Mouse (Mus musculus) hindbrain, postnatal 0 days (tissue): Measurements from ENCODE around the gene Zfy1. TPM values are rescaled to one million over a fixed set of nuclear protein-coding genes. Genes with fewer than 3 reads are reported as not detected.
"Not testable (repeated sequence)": the region's sequence is repeated elsewhere in the genome, so short reads cannot be mapped to it uniquely, and the experiment has no call there.

Source experiments
- ATAC-seq: fragments of 200-750 bp; cut with Nextera tagmentation; 2 replicates; pipeline ENCODE4 v1.8.0; 2017; ENCODE audit warnings: mild to moderate bottlenecking, moderate TSS enrichment, moderate library complexity
- DNase-seq: peaks from one replicate; pipeline ENCODE4 v3.0.0-alpha.2; 2015; ENCODE audit warnings: low spot score
- H3K27ac ChIP-seq: fragments of 300-500 bp; sonication (generic); 2 replicates; pipeline ENCODE4 v1.5.1; 2014; ENCODE audit warnings: mild to moderate bottlenecking
- H3K27me3 ChIP-seq: fragments of 300-500 bp; sonication (generic); 2 replicates; pipeline ENCODE4 v1.6.1; 2014; ENCODE audit warnings: low read length, mixed read lengths; ENCODE audit not compliant: insufficient read depth
- H3K36me3 ChIP-seq: fragments of 300-500 bp; sonication (generic); 2 replicates; pipeline ENCODE4 v1.6.1; 2014; ENCODE audit warnings: low read length, mixed read lengths; ENCODE audit not compliant: insufficient read depth
- H3K4me1 ChIP-seq: fragments of 300-500 bp; sonication (generic); 2 replicates; pipeline ENCODE4 v1.6.1; 2014; ENCODE audit warnings: antibody characterized with exemption, low read length, mixed read lengths; ENCODE audit not compliant: insufficient read depth
- H3K4me2 ChIP-seq: fragments of 300-500 bp; sonication (generic); 2 replicates; pipeline ENCODE4 v1.6.1; 2014; ENCODE audit warnings: low read depth, mild to moderate bottlenecking, low read length, moderate library complexity, mixed read lengths
- H3K4me3 ChIP-seq: fragments of 300-500 bp; sonication (generic); 2 replicates; pipeline ENCODE4 v1.5.1; 2014; ENCODE audit warnings: low read length
- H3K9ac ChIP-seq: fragments of 300-500 bp; sonication (generic); replicated peaks from 2 replicates; pipeline ENCODE4 v1.6.1; 2014; ENCODE audit warnings: mild to moderate bottlenecking, low read length, moderate library complexity, mixed read lengths
- H3K9me3 ChIP-seq: fragments of 300-500 bp; sonication (generic); 2 replicates; pipeline ENCODE4 v1.6.1; 2016; ENCODE audit warnings: low read length, mixed read lengths
- CTCF ChIP-seq: IDR thresholded peaks from 2 replicates; pipeline ENCODE4 v1.5.1; 2016; ENCODE audit warnings: antibody characterized with exemption, control low read depth, low read depth
- WGBS: fragments of 180-500 bp; shearing (Covaris S2); extraction: QIAGEN DNeasy Blood & Tissue Kit; methylation state at CpG from one replicate; pipeline ENCODE4 v1.1.7; 2014; 5-methylcytosine and 5-hydroxymethylcytosine counted together
- polyA plus RNA-seq: library from polyadenylated mRNA; unstranded; fragments of >200 nt; fragmentation: Nextera tagmentation; extraction: Ambion mirVana; gene quantifications from 2 replicates; pipeline ENCODE4 v1.2.1, GENCODE M21; 2015
- total RNA-seq: library from RNA; depleted of rRNA; stranded (reverse); fragments of >200 nt; gene quantifications from 2 replicates; pipeline ENCODE4 v1.2.3, GENCODE M21; 2014; rRNA removed

Gene Zfy1
- total RNA-seq: not detected in 2 replicates
- not detected in 2 replicates for polyA plus RNA-seq

- H3K27ac ChIP-seq, H3K4me2 ChIP-seq, H3K27me3 ChIP-seq, H3K4me1 ChIP-seq, DNase-seq, H3K9ac ChIP-seq, H3K36me3 ChIP-seq, ATAC-seq, H3K9me3 ChIP-seq, H3K4me3 ChIP-seq: not testable (repeated sequence)
- WGBS: no CpG with 5 or more reads among the region's 11 CpGs
These were observed at the start of gene Zfy1 for GRCm38 (mm10) chrY:797309-797708. Zfy1 (minus strand) TSS chrY:797409.

- H3K27me3 ChIP-seq: no peaks in the 10 kb centered on the region
- H3K36me3 ChIP-seq: no peaks in the 10 kb centered on the region
- no peak within 1 kb of the TSS for H3K27ac ChIP-seq
- no peak for TF ChIP-seq CTCF
- H3K9ac ChIP-seq: no peak within 1 kb of the TSS
- ATAC-seq (no peak), DNase-seq (no peak)
- H3K9me3 ChIP-seq: no peaks in the 10 kb centered on the region
- H3K4me2 ChIP-seq: no peak within 1 kb of the TSS
- H3K4me1 ChIP-seq: no peaks in the 10 kb centered on the region
- 96% methylated on average over 5 of the region's 15 CpGs for WGBS
- H3K4me3 ChIP-seq: no peak within 1 kb of the TSS
These were observed 21.2 kb upstream of the Zfy1 start, which contains the start of gene Uba1y for GRCm38 (mm10) chrY:818396-818795. Uba1y (plus strand) TSS chrY:818649.

- Histone ChIP-seq H3K36me3 (no peaks in the 10 kb centered on the region), H3K9me3 (no peaks in the 10 kb centered on the region), H3K4me2 (peak overlapping the region; percentile 35; the same call in 1 of the 2 replicates), H3K27me3 (no peaks in the 10 kb centered on the region), H3K27ac (no peak overlapping the region), H3K4me3 (no peak overlapping the region; the same call in 1 of the 2 replicates), H3K4me1 (no peaks in the 10 kb centered on the region), H3K9ac (no peak overlapping the region)
- WGBS: no CpG with 5 or more reads among the region's 15 CpGs
- ATAC-seq (peak; percentile 80), DNase-seq (peak; percentile 7)
- no peak for TF ChIP-seq CTCF
These were observed 11.9 kb upstream of the Zfy1 start for GRCm38 (mm10) chrY:808991-809661.

Other genes with a start within 250 kb of the Zfy1 start
- 0.05 and 0.22 TPM in 2 replicates for gene Uba1y, start 21.2 kb upstream of the Zfy1 start, total RNA-seq
- 0.18 TPM in 1 of 2 replicates, not detected in the other for gene Uba1y, start 21.2 kb upstream of the Zfy1 start, polyA plus RNA-seq
- gene Kdm5d, start 100.4 kb upstream of the Zfy1 start, total RNA-seq: 8.5 and 9.8 TPM in 2 replicates
- 12.1 TPM in 1 of 2 replicates, not detected in the other for gene Kdm5d, start 100.4 kb upstream of the Zfy1 start, polyA plus RNA-seq
- 18.6 and 20.3 TPM in 2 replicates for gene Eif2s3y, start 213.1 kb upstream of the Zfy1 start, total RNA-seq
- gene Eif2s3y, start 213.1 kb upstream of the Zfy1 start, polyA plus RNA-seq: 97.5 TPM in 1 of 2 replicates, not detected in the other